In genomic region chr6:35043127-35043526, GRCm38 (mm10) we compare ENCODE assay signal across 30 mouse cellular contexts. TPM values are rescaled to one million over a fixed set of nuclear protein-coding genes. Genes with fewer than 3 reads are reported as not detected.
"Had no signal": no experiment of that assay in that cellular context is flagged by ENCODE, and none has a peak within 500 bp of the region (broad histone marks: within the 10 kb centered on the region; RNA-seq: fewer than 3 reads in every experiment).

No protein-coding gene starts in this region.

- H3K4me3 ChIP-seq: limb, embryonic 10.5 days; limb, embryonic 12.5 days; limb, embryonic 13.5 days; limb, embryonic 15.5 days; liver, embryonic 12.5 days; liver, embryonic 13.5 days; liver, embryonic 15.5 days; lung, embryonic 15.5 days; megakaryocyte, embryonic 14.5 days; midbrain, embryonic 10.5 days; midbrain, embryonic 12.5 days; midbrain, embryonic 13.5 days; midbrain, embryonic 15.5 days had no signal

- H3K9me3 ChIP-seq: limb, embryonic 10.5 days; limb, embryonic 12.5 days; limb, embryonic 13.5 days; limb, embryonic 15.5 days; liver, embryonic 12.5 days; liver, embryonic 13.5 days; liver, embryonic 15.5 days; lung, embryonic 15.5 days; megakaryocyte, embryonic 14.5 days; midbrain, embryonic 10.5 days; midbrain, embryonic 12.5 days; midbrain, embryonic 13.5 days; midbrain, embryonic 15.5 days had no signal

- H3K27me3 ChIP-seq: limb, embryonic 12.5 days; limb, embryonic 13.5 days; limb, embryonic 15.5 days; liver, embryonic 12.5 days; liver, embryonic 13.5 days; liver, embryonic 15.5 days; lung, embryonic 15.5 days; megakaryocyte, embryonic 14.5 days; midbrain, embryonic 12.5 days; midbrain, embryonic 13.5 days; midbrain, embryonic 15.5 days had no signal

- H3K27ac ChIP-seq: limb, embryonic 10.5 days; limb, embryonic 12.5 days; limb, embryonic 13.5 days; limb, embryonic 15.5 days; liver, embryonic 12.5 days; liver, embryonic 13.5 days; liver, embryonic 14.5 days; liver, embryonic 15.5 days; lung, embryonic 15.5 days; macrophage; midbrain, embryonic 10.5 days; midbrain, embryonic 12.5 days; midbrain, embryonic 13.5 days; midbrain, embryonic 15.5 days had no signal

- H3K9ac ChIP-seq: limb, embryonic 12.5 days; limb, embryonic 13.5 days; limb, embryonic 15.5 days; liver, embryonic 12.5 days; liver, embryonic 13.5 days; liver, embryonic 14.5 days; liver, embryonic 15.5 days; liver, postnatal 0 days; lung, embryonic 14.5 days; lung, embryonic 15.5 days; midbrain, embryonic 12.5 days; midbrain, embryonic 13.5 days; midbrain, embryonic 15.5 days had no signal

- H3K4me2 ChIP-seq: limb, embryonic 12.5 days; limb, embryonic 13.5 days; limb, embryonic 15.5 days; liver, embryonic 11.5 days; liver, embryonic 12.5 days; liver, embryonic 13.5 days; liver, embryonic 15.5 days; lung, embryonic 14.5 days; lung, embryonic 15.5 days; midbrain, embryonic 11.5 days; midbrain, embryonic 12.5 days; midbrain, embryonic 13.5 days; midbrain, embryonic 15.5 days had no signal

- DNase-seq: left cerebral cortex, postnatal 4 days; liver; liver, embryonic 13.5 days; liver, postnatal 0 days; lung, adult 18-20 months; lung, adult 2 months; lung, embryonic 14.5 days; lung, postnatal 10 days; lung, postnatal 14 days; lung, postnatal 36 days; lung, postnatal 4 days; midbrain, embryonic 14.5 days had no signal

- H3K4me1 ChIP-seq: limb, embryonic 10.5 days; limb, embryonic 12.5 days; limb, embryonic 13.5 days; limb, embryonic 15.5 days; liver, embryonic 12.5 days; liver, embryonic 15.5 days; lung, embryonic 15.5 days; midbrain, embryonic 10.5 days; midbrain, embryonic 12.5 days; midbrain, embryonic 13.5 days; midbrain, embryonic 15.5 days had no signal

- H3K36me3 ChIP-seq: limb, embryonic 15.5 days; lung, embryonic 15.5 days; midbrain, embryonic 12.5 days; midbrain, embryonic 13.5 days; midbrain, embryonic 15.5 days had no signal

RNA-seq across cellular contexts. Expression of gene Slc23a4, which starts 54.9 kb away (rescaled TPM):
- total RNA-seq: liver, adult 2 months; monocyte, adult 5-6 weeks had no signal
